Mouse (Mus musculus) heart, adult 18-20 months (tissue): ENCODE measurements around the gene Vipas39. TPM values are rescaled to one million over a fixed set of nuclear protein-coding genes. Genes with fewer than 3 reads are reported as not detected.

Experiments
- DNase-seq, 2 experiments: peaks; one replicate each; pipeline ENCODE4 v3.0.0; 2021 to 2022; ENCODE audit warnings: mixed read lengths in 1 of 2
- microRNA-seq, 2 experiments: library from miRNA; unstranded; fragments of <30 nt; microRNA quantifications; one replicate each; pipeline ENCODE4 v1.2.0; 2022
- total RNA-seq, 2 experiments: library from RNA; stranded (reverse); gene quantifications; 2 replicates each; pipeline ENCODE4 v1.2.3; 2021

Gene Vipas39
- total RNA-seq, 2 experiments from 2014 or later: 22.0 to 24.6 TPM

GRCm38 (mm10) chr12:87196310-87196709 is 69.7 kb downstream of the Vipas39 start:
- DNase-seq: no peak

- no peak for DNase-seq
These were observed 71.0 kb downstream of the Vipas39 start for GRCm38 (mm10) chr12:87195069-87195468.

- DNase-seq: no peak
These were observed 73.0 kb downstream of the Vipas39 start for GRCm38 (mm10) chr12:87193008-87193407.

Small RNAs within 50 kb of the gene (microRNA-seq; reads per million reads assigned to microRNA genes)
- gene Gm47293: 0 reads per million in 2 experiments

Other genes starting within 250 kb of the Vipas39 start
- gene Tmem63c, start 244.9 kb downstream of the Vipas39 start, total RNA-seq: under 1 TPM; 0.08 to 0.12 TPM
- not detected for gene Ngb, start 163.7 kb downstream of the Vipas39 start, total RNA-seq
- 10 to 100 TPM; 47.5 to 50.0 TPM for gene Gstz1, start 119.1 kb downstream of the Vipas39 start, total RNA-seq
- gene Pomt2, start 118.3 kb downstream of the Vipas39 start, total RNA-seq: 1 to 10 TPM; 8.5 to 9.4 TPM
- under 1 TPM; 0.26 to 0.30 TPM for gene Samd15, start 66.5 kb downstream of the Vipas39 start, total RNA-seq
- gene Tmed8, start 65.8 kb downstream of the Vipas39 start, total RNA-seq: 1 to 10 TPM; 6.4 to 6.7 TPM
- gene Noxred1, start 27.5 kb downstream of the Vipas39 start, total RNA-seq: under 1 TPM; 0.46 to 0.69 TPM
- gene Ahsa1, start 223 bp upstream of the Vipas39 start, total RNA-seq: 100 to 1,000 TPM; 155 to 174 TPM
- not detected for gene Ism2, start 33.4 kb upstream of the Vipas39 start, total RNA-seq
- 10 to 100 TPM; 21.1 to 24.1 TPM for gene Sptlc2, start 122.1 kb upstream of the Vipas39 start, total RNA-seq
- gene Slirp, start 177.6 kb upstream of the Vipas39 start, total RNA-seq: 100 to 1,000 TPM; 148 to 166 TPM
- 10 to 100 TPM in 1 of 2 experiments, 1 to 10 TPM in 1; 9.8 to 10.6 TPM for gene Alkbh1, start 177.8 kb upstream of the Vipas39 start, total RNA-seq
- gene Snw1, start 206.0 kb upstream of the Vipas39 start, total RNA-seq: 10 to 100 TPM; 43.2 to 46.5 TPM
- gene Gm5788, start 228.5 kb upstream of the Vipas39 start, total RNA-seq: not detected
- not detected for gene Gm8300, start 248.1 kb upstream of the Vipas39 start, total RNA-seq